Mouse (Mus musculus) testis, postnatal 10 days (tissue): ENCODE measurements around the gene Kansl1.

Source experiments
- DNase-seq: peaks from one replicate; pipeline ENCODE4 v3.0.0; 2021; ENCODE audit warnings: low spot score

The Kansl1 gene

DNA sequence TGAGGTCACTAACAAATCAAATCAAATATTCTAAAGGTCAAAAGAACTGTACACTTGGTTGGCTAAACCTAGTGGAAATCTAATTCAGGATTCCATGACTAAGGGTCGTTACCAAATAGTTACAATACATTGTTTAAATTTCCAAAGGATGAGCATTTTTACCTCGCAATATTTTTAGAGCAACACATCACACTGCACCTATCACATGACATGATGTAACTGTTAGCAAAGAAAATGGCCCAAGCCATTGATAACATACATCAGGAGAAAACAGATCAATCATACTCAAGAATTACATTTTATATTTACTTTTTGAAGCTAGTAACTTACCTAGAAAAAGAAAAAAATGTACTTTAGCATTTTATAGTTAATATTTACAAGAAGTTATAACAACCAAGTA lies 29.0 kb downstream of the Kansl1 start:
- DNase-seq, result no peak

DNA sequence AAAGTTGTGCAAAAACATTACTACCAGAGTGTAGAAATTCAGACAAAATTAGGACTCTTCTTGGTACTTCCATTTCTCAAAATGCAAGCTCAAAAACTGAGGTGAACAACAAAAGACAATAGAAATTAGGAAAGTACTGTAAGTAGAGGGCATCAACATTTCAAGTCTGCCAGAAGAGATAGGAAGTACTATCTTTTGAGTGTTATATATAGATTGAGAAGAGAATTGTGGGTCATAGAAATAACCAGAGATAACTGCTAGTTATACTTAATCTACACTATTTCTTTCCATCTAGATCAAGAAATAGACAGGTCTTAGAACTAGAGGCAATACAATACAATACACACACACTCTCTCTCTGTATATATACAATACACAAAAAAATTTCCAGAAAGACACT lies 30.2 kb downstream of the Kansl1 start:
- no peak for DNase-seq

DNA sequence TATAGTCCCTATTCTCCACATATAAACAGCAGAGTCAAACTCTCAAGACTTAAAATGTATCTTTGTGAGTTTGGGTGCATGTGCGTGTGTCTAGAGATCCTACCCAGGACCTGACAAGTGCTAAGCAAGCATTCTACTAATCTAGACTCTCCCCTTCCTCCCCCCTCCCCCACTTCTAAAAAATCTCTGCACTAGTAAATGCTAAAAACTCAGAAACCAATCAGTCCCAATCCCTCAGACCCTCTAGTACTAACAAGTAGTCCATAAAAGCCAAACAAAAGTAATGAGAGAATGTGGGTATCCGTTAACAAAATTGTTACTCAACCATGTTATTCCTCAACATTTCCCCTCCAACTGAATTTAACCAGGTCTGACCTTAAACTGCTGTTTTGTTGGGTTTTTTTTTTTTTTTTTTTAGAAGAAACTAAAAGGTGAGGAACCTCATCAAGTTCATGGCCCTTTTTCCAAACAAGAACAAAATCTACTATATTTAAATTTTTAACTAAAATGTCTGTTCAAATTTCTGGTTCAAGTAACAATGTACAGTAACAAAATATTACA lies 32.2 kb downstream of the Kansl1 start:
- no peak for DNase-seq

DNA sequence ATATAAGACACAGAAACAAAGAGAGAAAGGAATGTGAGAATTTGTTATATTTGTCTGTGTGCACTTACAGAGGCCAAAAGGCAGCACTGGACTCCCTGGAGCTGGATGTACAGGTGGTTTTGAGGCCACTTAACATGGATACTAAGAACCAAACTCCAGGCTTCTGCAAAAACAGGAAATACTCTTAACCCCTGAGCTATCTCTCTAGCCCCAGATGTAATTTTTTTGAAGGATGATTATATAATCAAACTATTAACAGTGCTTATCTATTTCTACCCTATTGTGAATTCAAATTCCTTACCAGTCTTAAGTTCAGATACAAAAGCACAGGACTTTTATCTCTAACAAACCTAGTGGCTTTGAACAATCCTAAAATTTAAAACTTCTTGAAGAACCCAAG lies 32.9 kb downstream of the Kansl1 start:
- no peak for DNase-seq

DNA sequence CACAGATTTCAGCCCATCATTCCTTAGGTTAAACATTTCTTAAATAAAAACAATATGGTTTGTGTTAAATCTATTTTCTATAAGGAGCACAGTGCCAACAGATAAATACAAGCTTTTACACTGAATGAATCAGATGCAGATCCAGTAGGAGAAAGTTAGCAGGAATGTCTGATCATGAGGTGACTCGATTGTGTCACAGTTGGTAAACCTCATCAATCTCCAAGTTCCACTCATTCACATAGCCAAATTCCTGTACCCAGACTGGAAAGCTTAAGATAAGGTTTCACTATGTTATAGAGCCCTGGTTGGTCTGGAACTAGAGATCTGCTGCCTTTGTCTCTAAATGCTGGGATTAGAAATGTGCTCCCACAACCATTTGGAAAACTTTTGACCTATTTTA lies 33.5 kb downstream of the Kansl1 start:
- no peak for DNase-seq

DNA sequence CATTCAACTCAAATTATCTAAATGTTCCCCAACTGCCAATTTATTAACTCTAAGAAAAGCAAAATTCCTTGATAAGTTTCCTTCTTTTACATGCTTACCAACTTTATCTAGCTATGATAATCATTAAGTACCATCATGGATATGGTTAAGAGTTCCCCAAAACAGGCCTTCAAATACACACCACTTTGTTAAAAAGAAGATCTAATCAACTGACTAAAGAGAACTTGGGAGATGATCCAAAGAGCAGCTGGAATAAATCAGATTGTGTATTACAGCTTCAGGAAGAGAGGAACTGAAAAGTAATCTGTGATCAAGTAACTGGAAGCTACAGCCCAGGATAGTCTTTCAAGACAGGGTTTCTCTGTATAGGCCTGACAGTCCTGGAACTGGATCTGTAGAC lies 36.4 kb downstream of the Kansl1 start:
- DNase-seq, result no peak

DNA sequence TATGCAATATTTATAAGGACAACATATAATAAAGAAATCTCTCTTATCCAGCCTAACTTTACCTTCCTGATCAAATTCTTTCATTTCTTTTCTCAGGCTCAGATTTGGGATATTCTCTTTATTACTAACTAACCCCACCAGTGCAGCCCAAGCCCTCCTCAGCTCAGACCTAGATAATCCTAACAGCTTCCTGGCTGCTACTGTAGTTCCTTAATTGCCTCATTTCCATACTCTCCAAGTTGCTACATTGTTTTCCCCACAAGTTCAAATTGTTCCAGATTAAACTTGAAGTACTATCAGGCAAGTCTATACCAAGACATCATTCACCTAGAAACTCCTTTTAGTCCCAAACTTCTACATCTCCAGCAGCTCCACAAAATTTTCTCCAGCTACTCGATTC lies 36.9 kb downstream of the Kansl1 start:
- DNase-seq, result no peak

DNA sequence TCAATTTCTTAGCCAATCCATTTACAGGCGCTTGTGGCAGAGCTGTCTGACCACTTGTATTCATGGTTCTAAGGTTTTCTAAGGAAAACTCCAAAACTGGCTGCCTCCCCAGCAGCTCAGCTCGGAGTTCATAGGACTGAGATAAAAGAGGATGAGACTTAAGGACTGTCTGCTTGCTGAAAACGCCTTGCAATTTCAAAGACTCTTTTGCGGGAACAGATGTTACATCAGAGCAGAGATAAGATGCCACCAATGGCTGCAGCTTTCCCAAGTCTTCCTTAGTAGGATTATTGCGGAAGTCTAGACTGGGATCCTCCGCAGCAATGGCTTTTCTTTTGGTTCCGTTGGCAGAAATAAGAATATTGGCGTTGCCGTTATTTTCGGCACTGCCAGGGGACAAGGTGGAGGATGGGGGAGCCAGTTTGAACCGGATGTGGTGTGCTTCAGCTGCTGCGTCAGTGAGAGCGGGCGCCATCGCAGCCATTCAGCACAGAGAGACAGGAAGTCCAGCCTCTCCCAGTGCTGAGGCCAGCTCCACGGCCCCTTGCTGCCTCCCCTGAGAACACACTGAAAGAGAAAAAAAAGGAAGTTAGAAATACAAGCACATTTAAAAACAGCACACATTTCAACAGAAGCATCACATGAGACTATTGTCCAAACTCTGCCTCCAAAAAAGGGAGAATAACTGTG lies 43.8 kb downstream of the Kansl1 start:
- DNase-seq, result no peak

DNA sequence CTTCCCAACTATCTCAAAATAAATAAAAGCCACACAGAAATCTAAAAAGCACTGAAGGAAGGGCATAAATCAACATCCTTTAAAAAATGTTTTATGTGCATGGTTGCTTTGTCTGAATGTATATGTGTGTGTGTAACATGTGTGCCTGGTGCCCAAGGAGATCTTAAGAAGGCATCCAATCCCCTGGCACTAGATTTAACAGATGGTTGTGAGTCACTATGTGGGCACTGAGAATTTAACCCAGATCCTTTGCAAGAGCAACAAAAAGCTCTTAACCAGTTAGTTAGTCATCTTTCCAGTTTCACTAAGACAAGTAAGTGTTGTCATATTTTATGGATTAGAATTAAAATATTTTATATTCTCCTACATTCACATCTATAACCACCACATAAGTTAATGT lies 56.4 kb downstream of the Kansl1 start:
- DNase-seq, result no peak

DNA sequence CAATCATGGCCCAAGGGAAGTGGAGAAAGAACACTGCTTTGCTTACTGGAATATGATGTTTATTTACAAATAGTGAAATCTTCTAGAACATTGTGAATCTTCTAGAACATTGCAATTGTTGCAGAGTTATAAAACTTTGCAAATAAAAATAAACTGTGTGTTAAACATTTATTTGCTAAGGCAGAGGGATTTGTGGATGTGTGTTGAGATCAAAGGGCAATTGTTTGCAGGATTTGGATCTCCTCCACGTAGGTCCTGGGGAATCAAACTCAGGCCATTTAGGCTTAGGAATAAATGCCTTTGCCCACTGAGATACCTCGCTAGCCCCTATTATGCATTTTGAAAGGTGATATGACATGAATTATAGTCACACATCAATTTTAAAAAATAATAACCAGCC lies 61.3 kb downstream of the Kansl1 start:
- no peak for DNase-seq

DNA sequence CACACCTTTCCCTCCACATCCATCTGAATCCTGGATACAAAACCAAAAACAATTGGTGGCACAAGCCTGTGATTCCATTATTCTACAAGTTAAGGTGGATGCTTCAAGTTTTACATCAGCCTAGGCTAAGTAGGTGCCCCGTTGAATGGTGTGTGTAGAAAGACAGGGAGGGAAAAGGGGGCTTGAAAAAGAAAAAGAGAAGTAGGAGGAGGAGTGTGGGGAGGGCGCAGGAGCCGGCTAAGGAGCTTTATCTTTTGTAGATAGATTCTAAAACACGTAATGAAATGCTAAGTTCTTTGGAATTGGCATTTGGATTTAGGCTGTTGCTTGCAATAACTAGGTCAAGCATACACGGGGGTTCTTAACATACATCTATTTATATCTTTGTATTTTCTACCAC lies 67.7 kb downstream of the Kansl1 start:
- DNase-seq, result no peak

DNA sequence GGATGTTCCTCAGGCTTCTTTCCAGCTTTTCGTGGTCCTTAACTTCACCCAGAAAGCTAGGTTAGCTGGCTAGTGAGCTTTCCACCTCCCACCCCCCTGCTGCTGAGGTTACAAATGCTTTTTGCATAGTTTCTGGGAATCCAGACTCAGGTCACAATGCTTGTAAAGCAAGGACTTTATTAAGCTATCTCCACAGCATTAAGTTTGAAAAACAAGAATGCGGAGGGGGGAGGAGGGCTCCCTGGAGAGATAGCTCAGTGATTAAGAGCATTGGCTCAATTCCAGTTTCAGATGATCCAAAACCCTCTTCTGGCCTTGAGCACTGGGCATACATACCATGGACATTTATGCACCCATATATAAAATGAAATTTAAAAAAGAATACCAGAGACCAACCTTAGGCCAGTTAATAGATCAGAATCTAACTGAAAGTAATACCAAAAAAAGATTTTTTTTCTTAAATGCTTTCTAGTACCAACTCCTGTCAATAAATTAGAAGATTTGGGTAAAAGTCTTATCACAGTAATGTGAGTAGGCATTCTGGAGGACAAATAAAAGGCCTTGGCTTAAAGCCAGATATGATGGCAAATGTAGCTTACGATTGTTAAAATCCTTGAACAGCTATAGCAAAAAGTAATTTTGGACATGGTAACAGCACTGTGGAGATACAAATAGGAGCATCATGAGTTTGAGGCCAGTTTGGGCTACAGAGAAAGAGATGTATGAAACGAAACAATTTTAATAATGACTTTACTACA lies 69.0 kb downstream of the Kansl1 start:
- DNase-seq, result no peak

DNA sequence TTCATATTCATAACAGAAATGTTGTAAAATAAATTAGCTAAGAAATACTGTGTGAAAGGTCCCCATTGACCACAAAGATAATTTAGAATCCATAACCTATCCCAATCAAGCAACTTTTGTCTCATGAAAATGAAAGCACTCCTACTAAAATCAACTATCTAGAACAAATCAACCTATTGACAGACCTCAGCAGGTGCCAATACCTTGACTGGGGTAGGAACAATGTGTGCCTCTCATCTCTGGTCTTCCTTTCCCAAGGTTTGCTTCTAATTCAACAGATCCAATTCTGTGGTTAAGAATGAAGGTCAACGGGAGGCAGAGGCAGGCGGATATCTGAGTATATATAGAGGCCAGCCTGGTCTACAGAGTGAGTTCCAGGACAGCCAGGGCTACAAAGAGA lies 73.0 kb downstream of the Kansl1 start:
- no peak for DNase-seq

DNA sequence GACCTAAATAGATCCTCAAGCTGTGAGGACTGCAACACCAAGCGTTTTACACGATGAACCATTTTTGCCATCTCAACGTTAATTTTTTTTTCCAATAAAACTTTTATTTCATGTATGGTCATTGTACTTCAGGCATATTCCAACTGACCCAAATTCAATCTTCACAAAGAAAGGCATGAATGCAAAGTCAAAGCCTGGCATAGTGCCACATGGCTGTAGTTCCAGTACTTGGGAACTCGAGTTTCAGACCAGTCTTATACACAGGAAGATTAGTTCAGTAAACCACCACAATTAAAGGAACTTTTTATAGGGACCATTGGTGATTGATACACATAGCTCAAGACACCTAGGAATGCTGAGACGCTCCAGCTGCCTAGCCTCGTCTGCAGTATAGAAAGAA lies 75.5 kb downstream of the Kansl1 start:
- DNase-seq, result no peak

DNA sequence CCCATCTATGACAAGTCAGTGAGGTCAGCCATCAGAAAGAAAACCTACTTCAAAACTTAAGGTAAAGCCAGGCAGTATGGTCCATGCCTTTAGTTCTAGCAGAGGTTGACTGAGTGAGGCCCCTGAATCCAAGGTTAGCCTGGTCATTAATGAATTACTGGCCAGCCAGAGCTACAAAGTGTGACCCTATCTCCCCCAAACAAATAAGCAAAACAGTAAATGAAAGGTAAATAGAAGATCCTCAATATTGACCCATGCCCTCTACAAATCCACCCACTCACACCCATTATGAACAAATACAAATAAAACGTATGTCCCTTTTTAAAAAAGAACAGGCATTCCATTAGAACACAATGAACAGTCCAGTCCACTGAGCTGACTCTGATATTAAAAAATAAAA lies 76.5 kb downstream of the Kansl1 start:
- DNase-seq, result no peak

DNA sequence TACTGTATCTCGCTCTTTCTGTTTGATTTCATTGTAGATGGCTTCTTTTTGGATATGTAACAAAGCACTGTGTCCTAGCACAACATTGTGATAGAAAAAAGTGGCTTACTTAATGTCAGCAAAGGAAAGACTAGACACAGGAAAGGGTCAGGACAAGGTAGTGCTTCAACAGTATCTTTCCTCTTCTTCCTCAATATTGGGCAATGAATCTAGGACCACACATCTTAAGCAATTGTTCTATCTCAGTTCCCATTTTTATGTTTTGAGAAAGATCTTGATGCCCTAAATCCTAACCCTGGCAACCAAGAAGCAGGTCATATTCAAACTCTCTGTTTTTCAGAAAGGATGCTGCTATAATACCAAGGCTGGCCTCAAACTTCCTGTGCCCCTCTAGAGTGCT lies 81.4 kb downstream of the Kansl1 start:
- DNase-seq, result no peak

DNA sequence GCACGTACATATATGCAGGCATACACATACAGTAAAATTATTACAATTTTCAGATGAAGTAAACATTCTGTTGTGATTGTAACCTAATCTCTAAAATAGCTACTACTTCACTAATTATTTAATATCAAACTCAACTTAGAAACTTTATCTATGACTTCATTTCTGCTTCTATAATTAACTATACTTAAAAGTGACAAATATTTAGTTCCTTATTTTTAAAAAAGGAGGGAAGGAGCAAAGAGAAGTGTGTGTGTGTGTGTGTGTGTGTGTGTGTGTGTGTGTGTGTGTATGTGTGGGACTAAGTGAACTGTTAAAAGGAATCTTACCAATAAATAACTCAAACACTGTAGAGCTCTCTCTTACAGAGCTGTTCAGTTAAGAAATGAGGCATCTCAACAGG lies 82.1 kb downstream of the Kansl1 start:
- DNase-seq, result no peak

DNA sequence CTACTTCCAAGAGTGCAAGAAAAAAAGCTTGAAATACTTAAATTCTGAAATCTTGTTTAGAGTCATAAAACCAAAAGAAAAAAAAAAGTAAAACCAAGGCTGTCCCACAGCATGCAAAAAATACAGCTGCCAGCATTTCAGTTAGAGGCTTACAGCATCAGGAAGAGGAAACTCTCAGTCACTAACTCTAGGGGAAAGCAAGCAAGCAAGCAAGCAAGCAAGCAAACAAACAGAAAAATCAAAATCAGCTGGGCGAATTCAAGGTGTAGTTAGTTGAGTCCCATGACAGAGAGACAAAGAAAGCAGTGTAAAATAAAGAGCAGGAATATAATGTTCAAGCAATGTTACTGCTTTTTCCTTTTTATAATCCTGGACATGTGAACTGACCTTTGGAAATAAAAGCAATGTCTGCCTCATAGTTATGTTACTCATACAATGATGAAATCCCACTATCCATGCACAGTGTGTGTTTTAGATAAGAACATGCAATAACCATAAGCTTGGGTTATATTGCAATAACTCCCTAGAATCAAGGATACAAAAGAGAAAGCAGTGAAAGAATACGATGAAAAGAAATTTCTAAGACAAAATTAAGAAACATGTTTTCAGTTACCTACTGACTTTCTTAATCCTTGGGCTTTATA lies 85.4 kb downstream of the Kansl1 start:
- no peak for DNase-seq

DNA sequence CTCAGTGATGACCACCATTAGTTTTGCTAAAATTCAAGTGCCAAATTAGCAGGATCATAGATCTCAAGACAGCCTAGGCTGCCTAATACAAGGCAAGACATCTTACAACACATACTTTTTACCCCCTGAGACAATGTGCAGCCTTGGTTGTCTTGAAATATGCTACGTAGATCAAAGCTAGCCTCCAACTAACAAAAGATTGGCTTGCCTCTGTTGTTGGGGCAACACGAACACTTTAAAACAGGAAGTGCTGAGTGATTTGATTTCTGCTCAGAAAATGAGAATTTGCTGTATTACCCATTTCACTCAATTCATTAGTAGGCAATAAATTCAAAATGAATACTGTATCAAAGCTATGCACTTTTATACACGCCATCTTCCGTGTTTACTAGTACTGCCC lies 86.8 kb downstream of the Kansl1 start:
- no peak for DNase-seq

DNA sequence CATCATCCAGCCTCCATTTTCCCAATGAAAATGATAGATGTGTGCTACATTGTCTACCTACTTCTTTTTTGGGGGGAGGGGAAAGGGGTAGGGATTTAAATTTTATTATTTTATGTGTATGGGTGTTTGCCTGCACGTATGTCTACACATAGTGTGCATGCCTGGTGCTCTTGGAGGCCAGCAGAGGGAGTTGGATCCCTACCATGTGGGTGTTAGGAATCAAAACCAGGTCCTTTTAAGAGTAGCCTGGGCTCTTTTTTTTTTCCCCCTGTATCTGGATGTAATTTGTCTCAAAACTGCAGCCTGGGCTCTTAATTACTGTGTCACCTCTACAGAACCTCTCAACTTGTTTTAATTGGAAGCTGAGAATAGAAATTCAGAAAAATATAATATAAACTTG lies 89.0 kb downstream of the Kansl1 start:
- DNase-seq, result no peak

DNA sequence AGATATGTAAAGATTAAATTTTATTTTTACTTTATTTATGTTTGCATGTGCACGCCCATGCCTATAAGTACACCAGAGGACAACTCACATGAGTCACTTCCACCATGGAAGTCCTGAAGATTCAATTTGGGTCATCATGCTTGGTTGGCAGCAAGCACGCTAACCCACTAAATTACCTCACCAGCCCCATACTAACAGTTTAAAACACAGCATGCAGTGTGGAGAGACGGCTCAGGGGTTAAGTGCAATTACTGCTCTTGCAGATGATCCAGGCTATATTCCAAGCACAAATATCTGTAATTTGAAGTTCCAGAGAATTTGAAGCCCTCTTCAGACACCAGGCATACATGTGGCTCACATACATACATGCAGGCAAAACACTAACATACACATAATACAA lies 92.4 kb downstream of the Kansl1 start:
- no peak for DNase-seq

DNA sequence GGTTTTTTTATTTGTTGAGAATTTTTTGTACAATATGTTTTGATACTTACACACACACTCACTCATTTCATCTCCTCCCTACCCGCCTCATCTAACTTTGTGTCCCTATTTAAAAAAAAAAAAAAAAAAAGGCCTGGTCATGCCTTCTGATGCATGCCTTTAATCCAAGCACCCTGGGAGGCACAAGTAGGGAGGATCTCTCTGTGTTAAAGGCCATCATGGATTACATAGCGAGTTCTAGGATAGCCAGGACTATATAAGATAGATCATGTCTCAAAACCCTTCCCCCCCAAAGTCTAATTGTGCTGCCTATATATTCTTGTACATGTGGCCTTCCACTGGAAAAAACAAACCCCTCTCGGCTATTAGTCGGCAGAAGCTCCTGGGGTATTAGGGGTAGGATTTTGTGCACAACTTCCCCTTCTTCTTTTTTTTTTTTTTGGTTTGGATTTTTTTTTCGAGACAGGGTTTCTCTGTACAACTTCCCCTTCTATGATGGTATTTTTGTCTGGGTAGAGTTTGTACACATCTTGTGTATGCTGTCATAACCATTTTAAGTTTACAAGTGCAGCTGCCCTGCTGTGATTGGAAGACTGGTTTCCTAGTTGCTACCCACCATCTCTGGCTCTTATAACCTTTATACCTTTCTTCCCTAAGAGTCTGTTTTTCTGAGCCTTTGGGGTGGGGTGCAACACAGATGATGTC lies 101.0 kb downstream of the Kansl1 start:
- DNase-seq, result no peak
